Mouse (Mus musculus) ES-Bruce4 (cell line): Measurements from ENCODE around the gene Pbx1.

Experiments used
- CTCF ChIP-seq: IDR thresholded peaks from one replicate; pipeline ENCODE4 v1.8.1; 2011; ENCODE audit warnings: low read depth, low read length
- EP300 ChIP-seq: IDR thresholded peaks from 2 replicates; pipeline ENCODE4 v1.6.1; 2011; ENCODE audit warnings: low read depth, low read length; ENCODE audit not compliant: insufficient read depth

DNA sequence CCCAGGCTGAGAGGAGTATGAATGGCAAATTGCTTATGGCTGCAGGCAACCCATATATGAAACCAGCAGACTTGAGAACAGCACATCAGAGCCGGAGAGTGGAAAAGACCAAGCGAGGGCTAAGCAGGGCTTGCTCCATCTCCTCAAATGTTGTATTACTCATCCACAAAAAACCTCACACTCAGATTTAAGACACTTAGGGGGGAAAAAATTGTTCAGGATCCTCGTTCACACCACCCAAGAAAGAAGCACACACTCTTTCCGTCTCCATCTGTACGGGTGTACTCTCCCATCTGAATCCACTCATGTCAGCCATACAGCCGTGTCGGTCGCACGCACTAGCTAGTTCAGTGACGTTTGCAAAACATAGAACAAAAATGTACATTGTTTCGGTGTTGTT, 69.0 kb downstream of the Pbx1 start:
- TF ChIP-seq CTCF (no peak), EP300 (no peak)
